Mouse (Mus musculus) liver, postnatal 0 days (tissue): ENCODE data around the gene Creb1.

Experiments
- CTCF ChIP-seq: sonication (generic); IDR thresholded peaks from 2 replicates; pipeline ENCODE4 v1.5.1; 2016; ENCODE audit warnings: antibody characterized with exemption, low read depth
- EP300 ChIP-seq: IDR thresholded peaks from 2 replicates; pipeline ENCODE4 v1.6.1; 2016; ENCODE audit warnings: antibody characterized with exemption, low read depth, mild to moderate bottlenecking

GRCm38 (mm10) chr1:64519901-64520300 lies 12.5 kb upstream of the Creb1 start:
- no peak for TF ChIP-seq CTCF
- TF ChIP-seq EP300 = no peak
